Mouse (Mus musculus) gastrocnemius, postnatal 10 days (tissue): ENCODE measurements around the gene Zfp451. TPM values are rescaled to one million over a fixed set of nuclear protein-coding genes. Genes with fewer than 3 reads are reported as not detected.
"Not testable (repeated sequence)": the region's sequence is repeated elsewhere in the genome, so short reads cannot be mapped to it uniquely, and the experiment has no call there.

ENCODE experiments used
- DNase-seq: peaks from one replicate; pipeline ENCODE4 v3.0.0; 2021; ENCODE audit warnings: mixed read lengths
- long read RNA-seq, 2 experiments: library from polyadenylated mRNA; stranded (forward); transcript quantifications; one replicate each; pipeline ENCODE4 v2.0.0; 2021
- total RNA-seq, 2 experiments: library from RNA; stranded (reverse); gene quantifications; 2 replicates each; pipeline ENCODE4 v1.2.3; 2021

The Zfp451 gene
- total RNA-seq = 10 to 100 TPM; 17.2 to 20.5 TPM
- long read RNA-seq, experiment 1, full-length matches to known transcripts = 5 of 13 reads
- long read RNA-seq, experiment 1, partial matches to known transcripts = 3 of 13 reads
- long read RNA-seq, experiment 1, other reads (novel, unspliced or antisense) = 5 of 13 reads
- long read RNA-seq, experiment 2, full-length matches to known transcripts = 5 of 7 reads
- long read RNA-seq, experiment 2, partial matches to known transcripts = 0 of 7 reads
- long read RNA-seq, experiment 2, other reads (novel, unspliced or antisense) = 2 of 7 reads

DNA sequence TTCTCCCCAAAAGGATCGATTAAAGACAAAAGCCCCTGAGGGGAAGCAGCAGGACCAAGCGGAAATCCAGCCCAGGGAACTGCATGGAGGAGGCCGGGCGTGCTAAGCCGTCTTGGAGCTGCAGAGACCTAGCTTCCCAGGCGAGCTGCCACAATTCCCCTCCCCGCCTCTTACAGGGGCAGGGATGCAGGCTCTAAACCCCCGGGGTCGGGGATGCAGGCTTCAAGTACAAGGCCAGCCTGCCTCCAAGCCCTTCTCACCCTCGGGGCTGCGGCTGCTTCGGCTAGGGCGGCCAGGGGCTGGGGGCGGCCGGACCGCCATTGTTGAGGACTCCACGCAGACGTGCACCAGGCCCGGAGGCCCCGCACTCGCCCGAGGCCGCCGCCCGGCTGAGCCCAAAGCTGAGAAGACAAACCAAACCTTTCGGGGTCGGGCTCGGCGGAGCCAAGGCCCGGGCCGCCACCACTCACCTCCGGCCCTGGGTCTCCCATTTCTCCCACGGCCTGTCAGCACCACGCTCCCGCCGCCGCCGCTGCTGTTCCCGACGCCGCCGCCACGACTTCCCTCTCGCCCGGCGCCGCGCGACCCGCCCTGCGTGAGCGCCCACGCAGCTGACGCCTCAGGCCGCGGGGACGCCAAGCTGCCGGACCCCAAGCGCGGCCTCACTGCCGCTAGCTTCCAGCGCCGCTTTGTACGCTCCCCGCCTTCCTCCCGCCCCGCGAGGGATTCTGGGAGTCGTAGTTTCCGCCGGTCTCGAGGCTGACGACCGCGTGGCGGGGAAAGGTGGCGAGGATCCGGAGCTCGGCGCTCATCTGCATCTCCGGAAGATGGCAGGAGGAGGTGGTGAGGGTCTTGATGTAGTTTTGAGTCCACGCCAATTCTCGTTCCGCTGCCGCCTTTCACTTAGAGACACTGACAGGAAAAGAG lies at the start of gene Zfp451:
Gene Zfp451 (minus strand): TSS at position 728 of the 927 bp plus-strand sequence.
- DNase-seq = peak; percentile 92

DNA sequence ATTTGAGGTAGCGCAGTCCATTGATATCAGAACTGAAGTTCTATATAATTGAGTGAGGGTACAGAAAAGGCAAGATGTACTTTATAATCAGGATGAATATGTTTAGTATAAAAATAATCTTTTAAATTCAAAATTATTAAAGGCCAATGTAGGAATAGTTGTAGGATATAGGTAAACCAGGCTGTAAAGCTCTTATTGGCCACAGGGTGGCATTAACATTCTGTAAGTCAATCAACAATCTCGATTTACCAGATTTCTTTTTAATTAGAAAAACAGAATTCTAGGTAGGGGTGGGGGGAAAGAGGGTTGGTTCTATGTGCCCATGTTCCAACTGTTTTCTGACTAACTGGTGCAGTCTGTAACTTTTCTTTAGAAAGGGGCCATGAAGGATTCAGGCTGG lies 32.4 kb upstream of the Zfp451 start:
- DNase-seq = no peak

DNA sequence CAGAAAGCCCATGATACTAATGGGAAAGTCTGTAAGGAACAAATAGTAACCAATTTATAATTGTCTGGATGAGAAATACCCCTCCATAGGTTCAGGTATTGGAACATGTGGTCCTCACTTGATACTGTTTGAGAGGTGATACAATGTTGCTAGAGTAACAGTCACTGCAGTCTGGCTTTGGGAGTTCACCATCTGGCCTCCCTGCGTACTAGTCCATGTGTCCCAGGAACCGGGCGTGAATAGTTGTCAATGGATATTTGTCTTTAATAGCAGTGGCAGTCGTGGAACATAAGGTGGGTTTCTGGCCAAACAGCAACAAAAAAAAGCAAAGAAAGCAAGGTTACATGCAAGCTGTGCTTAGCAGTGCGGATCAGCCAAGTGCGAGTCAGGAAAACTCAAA lies 29.4 kb upstream of the Zfp451 start:
- DNase-seq = no peak

DNA sequence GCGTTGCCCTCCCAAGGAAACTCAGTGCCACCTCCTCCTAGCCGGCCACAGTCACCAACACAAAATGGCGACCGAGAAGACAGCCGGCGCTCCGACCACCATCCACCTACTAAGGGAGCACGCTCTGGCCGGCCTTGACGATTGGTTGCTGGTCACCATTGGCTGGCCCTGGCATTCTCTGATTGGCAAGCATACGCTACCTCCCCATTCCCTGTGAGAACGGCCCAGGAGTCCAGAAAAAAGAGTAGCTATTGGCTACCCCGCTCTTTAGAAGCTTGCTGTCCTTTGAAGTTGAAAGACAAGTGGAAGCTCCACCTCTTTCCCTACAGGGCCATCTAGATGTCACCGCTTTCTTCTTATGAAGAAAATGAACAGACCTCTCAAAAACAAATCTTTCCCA lies 24.6 kb upstream of the Zfp451 start:
- not testable (repeated sequence) for DNase-seq

DNA sequence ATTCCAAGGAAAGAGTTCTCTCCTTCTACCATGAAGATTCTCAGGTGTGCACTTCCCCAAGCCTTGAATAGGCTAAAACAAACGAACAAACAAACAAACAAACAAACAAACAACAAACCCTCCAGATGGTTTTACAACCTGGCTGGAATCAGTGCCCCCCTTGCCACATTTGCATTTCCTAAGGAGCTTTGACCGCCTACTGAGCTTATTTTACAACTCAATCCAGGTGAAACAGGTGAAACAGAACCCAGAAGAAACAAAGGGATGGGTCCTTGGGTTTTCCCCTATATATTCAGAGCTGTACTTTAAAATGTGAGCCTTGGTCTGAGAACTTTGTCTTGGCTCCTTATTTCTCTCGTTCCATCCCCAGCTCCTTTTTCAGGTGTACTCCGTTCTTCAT lies 16.2 kb upstream of the Zfp451 start:
- DNase-seq = no peak

DNA sequence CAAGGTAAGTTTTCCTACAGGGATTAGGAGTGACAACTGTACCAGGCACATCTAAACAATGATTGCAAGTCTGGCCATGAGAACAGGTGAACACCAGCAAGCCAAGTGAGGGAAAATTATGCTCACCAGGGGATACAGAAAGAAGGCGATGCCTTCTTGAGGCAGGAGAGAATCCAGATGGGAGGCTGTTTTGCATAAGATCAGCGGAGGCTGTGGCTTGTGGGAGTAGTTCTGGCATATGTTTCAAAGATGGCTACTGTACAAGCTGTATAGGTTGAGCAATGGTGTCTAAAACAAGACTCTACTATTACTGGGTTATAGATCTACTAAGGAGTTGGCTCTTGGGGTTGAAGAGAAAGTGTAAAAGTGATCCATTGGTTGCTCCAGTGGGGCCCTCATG lies 3.5 kb upstream of the Zfp451 start:
- no peak for DNase-seq

DNA sequence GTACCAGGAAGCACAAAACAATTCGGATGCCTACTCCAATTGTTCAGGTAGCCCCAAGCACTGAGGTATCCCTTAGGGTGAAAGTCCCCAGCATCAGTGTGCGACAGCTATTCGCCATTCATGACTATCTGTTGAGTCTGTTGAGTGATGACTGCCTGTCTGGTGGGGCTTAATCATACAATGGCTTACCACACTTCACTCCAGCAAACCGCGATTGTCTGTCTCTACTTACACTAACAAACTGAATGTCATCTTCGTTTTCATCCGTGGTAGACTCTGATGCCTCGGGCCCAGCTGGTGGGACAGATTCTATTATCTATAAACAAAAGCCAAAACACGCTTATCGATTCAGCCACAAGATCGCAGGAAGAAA lies 914 bp downstream of the Zfp451 start:
- no peak for DNase-seq

DNA sequence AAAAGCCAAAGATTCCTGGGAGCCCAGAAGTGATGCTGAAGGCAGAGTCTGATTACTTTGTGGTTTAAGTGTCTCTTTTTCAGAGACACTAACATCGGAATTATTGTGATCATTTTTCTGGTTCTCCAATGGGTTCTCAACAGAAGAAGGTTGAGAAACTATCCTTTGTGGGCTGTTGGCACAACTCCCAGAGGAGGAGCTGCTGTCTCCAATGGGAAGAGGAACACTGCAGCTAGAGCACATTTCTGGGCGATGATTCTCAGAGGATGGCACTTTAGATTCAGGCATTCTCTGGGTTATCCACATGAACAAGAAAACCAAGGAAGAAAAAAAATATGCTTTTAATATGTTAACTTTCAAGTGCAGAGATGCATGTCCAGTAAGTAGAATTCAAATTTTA lies 11.1 kb downstream of the Zfp451 start:
- no peak for DNase-seq

DNA sequence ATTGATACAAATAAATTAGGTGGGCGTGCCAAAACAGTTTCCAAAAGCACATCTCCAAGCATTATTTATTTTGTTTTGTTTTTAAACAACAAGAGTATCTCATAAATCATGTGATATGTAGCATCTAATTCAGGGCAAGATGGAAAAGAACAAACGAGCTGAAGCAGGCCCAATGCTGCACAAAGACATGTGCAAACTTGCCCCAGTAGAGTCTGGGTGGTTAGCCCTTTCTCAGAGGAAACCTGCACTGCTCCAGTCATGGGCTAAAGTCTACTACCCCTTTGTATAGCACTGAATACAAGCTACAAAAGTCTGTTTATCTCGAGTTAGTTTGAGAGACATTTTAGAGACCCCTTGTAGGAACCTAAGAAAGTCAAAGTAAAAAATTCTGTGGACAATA lies 14.8 kb downstream of the Zfp451 start:
- DNase-seq = no peak

DNA sequence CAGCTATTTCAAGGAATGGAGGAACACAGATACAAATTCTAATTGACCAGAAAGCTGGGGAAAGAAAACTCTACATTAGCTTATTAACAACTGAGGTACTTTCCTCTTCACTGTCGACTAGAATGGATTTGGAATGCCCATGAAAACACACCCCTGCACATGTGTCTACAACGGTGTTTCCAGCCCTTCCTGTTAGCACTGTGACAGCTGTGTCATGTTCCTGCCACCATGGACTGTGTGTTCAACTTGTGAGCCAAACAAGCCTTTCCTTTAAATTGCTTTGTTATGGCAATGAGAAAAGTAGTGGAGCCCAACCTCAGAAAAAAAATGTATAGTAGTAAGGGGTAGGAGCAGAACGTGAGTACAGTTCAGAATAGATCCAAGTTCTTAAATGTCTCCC lies 25.9 kb downstream of the Zfp451 start:
- DNase-seq = no peak

DNA sequence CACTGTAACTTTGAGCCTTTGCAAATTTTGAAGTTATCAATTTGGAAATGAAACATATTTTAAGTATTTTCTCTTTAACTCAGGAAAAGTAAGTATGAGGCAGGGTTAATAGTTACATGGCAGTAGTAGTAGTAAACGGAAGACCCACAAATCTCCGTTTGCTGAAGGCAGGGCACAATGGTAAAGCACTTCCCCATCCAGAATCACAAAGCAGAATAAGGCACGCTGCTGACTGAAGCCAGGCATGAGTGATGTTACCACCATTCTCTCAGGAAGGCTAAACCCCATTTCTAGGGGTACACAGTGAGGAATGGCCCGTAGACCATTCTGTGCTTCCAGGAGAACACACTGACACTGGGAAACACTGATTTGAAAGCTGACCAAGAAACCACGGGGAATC lies 26.3 kb downstream of the Zfp451 start:
- no peak for DNase-seq

DNA sequence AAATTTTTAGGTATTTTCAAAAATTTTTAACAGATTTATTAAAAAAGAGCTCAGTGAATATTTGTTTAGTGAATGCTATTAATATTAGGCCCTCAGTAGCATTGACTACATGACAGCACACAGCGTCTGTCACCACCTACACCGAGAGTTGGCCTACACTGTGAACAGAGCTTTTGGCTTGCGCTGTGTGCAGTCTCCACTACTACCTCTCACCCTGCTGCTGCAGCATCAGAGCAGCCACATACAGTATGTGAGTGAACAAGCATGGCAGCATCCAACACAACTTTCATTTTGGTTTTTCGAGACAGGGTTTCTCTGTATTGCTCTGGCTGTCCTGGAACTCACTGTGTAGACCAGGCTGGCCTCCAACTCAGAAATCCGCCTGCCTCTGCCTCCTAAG lies 29.8 kb downstream of the Zfp451 start:
- no peak for DNase-seq

DNA sequence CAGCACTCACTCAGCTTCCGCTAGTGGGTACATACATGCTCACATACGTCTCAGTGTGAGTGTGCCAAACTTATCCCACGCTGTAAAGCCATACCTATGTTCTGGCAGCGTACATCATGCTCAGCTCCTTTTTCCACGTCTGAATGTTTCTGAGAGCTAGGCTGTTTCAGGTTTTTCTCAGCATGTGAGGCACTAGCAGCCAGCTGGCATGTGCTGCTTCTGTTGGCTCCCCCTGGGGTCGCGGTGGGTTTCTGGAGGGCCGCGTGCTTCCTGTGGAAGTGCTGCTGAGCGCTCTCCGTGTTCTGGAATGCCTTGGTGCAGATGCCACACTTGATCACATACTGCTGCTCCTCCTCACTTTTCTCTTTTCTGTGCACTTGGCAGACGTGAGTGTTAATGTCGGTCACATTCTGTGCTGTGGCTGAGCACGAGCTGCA lies 38.2 kb downstream of the Zfp451 start:
- DNase-seq = no peak

DNA sequence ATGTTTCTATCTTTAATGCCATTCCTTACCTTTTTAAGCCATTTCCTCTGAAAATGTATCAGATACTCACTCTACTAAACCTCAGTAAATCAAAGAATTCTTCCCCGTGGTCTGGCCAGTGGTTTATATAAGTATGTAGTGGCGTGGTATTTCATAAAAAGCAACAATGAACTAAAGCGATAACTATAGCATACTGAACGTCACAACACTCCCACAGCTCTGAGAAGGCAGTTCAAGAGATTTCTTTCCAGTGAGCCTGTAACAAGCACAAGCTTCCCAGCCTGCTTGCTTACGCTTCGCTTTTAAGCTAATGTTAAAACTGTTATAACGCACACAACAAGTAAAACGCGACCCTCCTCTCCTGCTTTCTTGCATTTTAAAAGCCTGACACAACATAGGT lies 42.3 kb downstream of the Zfp451 start:
- DNase-seq = no peak

DNA sequence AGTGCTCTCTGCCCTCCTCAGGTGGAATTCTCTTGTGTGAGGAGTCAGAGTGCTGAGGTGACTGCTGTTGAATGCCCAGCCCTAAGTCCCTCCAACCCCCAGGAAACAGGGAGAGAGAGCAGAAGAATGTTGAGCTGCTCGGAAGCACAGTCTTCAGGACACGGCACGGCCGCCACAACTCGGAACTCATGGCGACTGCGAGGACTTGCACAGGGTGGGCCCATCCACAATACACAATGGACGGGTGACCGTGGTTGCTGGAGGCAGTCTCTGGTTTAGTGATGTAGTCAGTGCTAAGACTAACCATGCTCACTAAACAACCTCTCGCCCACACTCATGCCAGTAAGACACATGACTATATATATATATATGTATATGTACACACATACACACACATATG lies 42.8 kb downstream of the Zfp451 start:
- DNase-seq = no peak

DNA sequence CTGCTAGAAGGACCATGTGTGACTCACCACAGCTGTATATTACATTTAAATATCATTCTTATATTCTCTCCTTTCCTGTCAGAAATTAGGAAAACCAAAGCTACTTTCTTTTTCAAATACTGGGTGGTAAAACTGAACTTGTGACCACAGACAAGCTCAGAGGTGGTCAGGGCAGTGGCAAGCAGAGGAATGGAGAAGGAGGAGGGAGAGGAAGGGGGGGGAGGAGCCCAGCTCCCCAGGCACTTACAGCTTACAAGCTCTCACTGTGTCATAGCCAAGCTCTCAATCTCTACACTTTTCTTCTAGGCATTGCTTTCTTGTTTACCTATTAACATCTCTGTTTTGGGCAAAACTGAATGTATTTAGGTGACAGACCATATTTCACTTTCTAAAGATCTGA lies 45.6 kb downstream of the Zfp451 start:
- DNase-seq = no peak

DNA sequence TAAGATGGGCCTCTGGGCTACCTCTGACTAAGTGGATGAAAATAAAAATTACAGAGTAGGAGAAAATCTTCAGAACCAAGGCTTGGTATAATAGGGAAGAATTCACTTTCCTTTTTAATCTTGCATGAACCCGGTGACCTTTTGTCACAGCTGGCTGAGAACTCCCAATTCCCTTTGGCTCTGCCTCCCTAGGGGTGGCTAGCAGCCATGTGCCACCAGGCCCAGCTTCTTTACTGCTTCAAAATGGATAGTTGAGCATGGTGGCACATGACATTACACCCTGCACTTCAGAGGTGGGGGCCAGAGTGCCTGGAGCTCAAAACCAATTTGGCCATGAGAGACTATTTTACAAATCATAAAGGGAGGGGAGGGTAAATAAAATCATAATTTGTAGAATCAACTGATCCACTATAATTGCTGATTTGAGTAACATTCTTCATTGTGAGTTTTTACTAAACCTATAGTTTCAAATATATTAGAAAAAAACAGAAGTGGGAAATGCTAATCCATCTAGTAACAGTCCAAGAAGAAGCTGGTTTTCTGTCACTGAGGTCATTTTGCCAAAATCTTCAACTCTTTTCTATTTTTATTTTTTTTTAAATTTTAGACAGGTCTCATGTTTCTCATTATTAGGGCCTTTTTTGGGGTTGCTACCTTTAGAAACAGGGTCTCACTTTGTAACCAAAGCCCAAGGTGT lies 46.2 kb downstream of the Zfp451 start:
- DNase-seq = no peak

DNA sequence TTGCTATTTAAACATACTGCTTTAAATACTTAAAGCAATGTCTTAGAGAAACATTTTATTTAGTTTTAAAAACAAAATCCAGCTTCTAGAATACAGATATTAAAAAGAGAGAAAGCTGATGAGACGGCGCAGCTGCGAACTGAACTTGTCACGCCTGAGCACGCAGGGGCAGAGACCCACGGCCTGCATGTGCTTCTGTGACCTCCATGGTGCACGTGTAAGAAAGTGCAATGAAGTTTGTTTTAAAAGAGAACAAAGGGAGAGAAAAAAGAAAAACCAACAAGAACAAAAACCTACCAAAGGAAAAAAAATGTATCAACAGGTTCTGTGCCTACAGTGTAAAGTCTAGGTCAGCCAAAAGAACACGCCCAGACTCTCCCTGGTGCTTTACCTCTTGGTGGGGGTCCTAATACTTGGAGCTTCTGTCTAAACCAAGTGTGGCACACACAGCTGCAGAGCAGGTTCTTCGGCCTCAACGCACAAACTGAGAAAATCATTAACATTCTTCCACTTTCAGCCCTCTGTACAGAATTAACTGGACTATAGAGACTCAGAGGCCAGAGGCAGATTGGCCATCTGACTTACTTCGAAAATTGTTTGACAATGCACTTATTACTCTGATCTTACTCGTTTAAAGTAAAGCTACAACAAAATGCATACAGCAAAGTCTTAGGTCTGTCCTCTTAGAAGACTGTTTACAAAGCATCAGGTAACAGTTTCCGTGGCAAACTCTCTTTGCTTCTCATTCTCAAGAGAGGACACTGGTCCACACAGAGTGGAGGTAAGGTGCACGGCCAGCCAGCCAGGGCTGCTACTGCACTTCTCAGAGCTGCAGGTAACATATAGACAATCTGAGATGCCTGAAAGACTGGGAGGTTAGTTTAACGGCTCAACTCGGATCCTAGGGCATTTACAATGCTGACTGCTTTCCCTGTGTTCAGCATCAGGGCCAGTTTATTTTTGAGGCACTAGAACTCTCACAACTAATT lies 47.6 kb downstream of the Zfp451 start:
- DNase-seq = no peak

DNA sequence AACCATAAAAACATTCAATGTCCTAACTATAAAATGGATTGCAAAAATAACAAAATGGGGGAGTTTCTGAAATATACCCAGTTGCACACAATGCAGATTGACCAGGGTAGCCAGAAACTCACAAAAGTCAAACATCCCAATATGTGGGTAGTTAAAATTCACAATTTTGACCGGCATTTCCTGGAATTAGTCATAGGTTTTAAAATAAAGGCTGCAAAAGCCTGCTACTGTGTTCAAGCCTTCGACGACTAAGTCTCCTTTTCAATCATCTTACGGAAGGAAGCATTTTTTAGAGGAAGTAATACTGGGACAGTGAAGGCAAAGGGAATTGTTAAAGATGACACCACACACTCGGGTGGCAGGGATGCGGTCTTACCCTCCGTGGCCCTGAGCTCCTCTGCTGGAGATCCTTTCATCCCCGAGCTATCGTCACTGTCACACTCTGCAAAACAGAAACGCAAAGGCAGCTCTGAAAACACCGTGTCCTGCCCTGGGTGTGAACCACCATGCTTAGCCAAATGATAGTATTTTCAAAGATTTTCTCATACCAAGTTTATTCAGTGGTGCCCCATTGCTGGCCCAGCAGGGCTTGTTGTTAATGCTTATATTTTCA lies 48.8 kb downstream of the Zfp451 start:
- no peak for DNase-seq

DNA sequence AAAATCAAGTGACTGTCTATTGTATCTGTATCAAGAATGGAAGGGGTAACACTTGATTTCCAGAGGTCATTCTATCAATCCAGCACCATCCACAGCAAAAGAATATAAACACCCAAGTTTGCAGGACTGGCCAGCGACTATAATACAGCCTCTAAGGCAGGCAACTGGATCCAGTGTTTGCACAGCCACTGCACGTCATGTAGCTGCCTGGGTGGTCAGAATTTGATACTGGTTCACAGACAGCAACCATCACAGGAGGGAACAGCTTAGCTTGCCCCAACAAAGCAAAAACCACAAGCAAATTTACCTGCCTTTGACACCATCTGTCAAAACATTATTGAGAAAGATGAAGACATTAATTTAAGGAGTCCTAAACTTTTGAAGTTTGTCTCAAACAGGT lies 50.6 kb downstream of the Zfp451 start:
- no peak for DNase-seq

DNA sequence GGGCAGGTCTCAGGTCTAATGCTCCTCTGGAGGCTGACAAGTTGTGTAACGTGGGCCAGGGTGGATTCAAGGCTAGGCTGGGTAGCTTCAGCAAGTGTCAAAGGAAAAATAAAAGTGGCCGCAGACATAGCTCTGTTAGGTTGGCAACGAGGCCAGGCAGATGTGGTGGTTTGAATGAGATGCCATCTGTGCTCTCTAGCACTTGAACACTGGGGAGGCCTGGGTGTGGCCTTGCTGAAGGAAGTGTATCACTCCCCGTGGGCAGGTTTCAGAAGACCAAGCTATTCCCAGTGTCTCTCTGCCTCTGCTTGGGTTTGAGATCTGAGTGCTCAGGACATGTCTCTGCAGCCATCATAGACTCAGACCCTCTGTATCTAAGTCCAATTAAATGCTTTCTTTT lies 55.9 kb downstream of the Zfp451 start:
- no peak for DNase-seq
